Mouse (Mus musculus): ENCODE data around the gene Plch1. TPM values are rescaled to one million over a fixed set of nuclear protein-coding genes. Genes with fewer than 3 reads are reported as not detected.

The Plch1 gene
- polyA plus RNA-seq, 1 experiment from 2014 or later: 5.3 TPM

GRCm38 (mm10) chr3:63772617-63773305 is 126.5 kb downstream of the Plch1 start:
- DNase-seq (ENCODE audit: low spot score) (peak; percentile 74), ATAC-seq (replicated peaks; ENCODE audit: low FRiP score, low read depth) (no peak; the same call in 1 of the 2 replicates)
- Histone ChIP-seq H3K4me2 (ENCODE audit: low read length) (no peak overlapping the region), H3K9me3 (replicated peaks; ENCODE audit: low read length) (no peaks in the 10 kb centered on the region), H3K27me3 (ENCODE audit: insufficient read depth, low read length) (no peaks in the 10 kb centered on the region), H3K27ac (no peak overlapping the region), H3K4me1 (replicated peaks; ENCODE audit: insufficient read depth, low read length) (no peaks in the 10 kb centered on the region), H3K9ac (ENCODE audit: low read depth, low read length) (no peak overlapping the region), H3K4me3 (replicated peaks; ENCODE audit: low read depth, low read length) (no peak overlapping the region), H3K36me3 (ENCODE audit: insufficient read depth, low read length) (no peaks in the 10 kb centered on the region)
- peak; percentile 36; the same call in 1 of the 2 replicates for TF ChIP-seq CTCF (IDR thresholded peaks at IDR 0.05; ENCODE audit: low read depth)
- WGBS: 51% methylated on average over 7 of the region's 7 CpGs

GRCm38 (mm10) chr3:63760821-63761220 is 138.5 kb downstream of the Plch1 start:
- Histone ChIP-seq H3K36me3 (ENCODE audit: insufficient read depth, low read length) (no peaks in the 10 kb centered on the region), H3K9ac (ENCODE audit: low read depth, low read length) (no peak overlapping the region), H3K27me3 (ENCODE audit: insufficient read depth, low read length) (no peaks in the 10 kb centered on the region), H3K4me1 (replicated peaks; ENCODE audit: insufficient read depth, low read length) (no peaks in the 10 kb centered on the region), H3K27ac (no peak overlapping the region), H3K4me3 (replicated peaks; ENCODE audit: low read depth, low read length) (no peak overlapping the region), H3K4me2 (ENCODE audit: low read length) (no peak overlapping the region), H3K9me3 (replicated peaks; ENCODE audit: low read length) (no peaks in the 10 kb centered on the region)
- TF ChIP-seq CTCF (IDR thresholded peaks at IDR 0.05; ENCODE audit: low read depth): no peak
- 54% methylated on average over 1 of the region's 1 CpGs for WGBS
- DNase-seq (ENCODE audit: low spot score) (no peak), ATAC-seq (replicated peaks; ENCODE audit: low FRiP score, low read depth) (no peak)

- no peak for TF ChIP-seq CTCF (IDR thresholded peaks at IDR 0.05; ENCODE audit: low read depth)
- no peak overlapping the region for H3K4me2 ChIP-seq (ENCODE audit: low read length)
- ATAC-seq (replicated peaks; ENCODE audit: low FRiP score, low read depth) (no peak), DNase-seq (ENCODE audit: low spot score) (peak; percentile 30)
- 0 out of 2 replicates have a peak, but pooled peaks cover 6% of the 10 kb centered on the region for H3K4me1 ChIP-seq (replicated peaks; ENCODE audit: insufficient read depth, low read length)
- H3K9ac ChIP-seq (ENCODE audit: low read depth, low read length): no peak overlapping the region
- H3K36me3 ChIP-seq (ENCODE audit: insufficient read depth, low read length): 0 out of 2 replicates have a peak, but pooled peaks cover 3% of the 10 kb centered on the region
- H3K9me3 ChIP-seq (replicated peaks; ENCODE audit: low read length): no peaks in the 10 kb centered on the region
- H3K4me3 ChIP-seq (replicated peaks; ENCODE audit: low read depth, low read length): no peak overlapping the region
- H3K27me3 ChIP-seq (ENCODE audit: insufficient read depth, low read length): no peaks in the 10 kb centered on the region
- WGBS: 34% methylated on average over 2 of the region's 2 CpGs
- no peak overlapping the region for H3K27ac ChIP-seq
Measured at GRCm38 (mm10) chr3:63740073-63740472, 159.2 kb downstream of the Plch1 start.

GRCm38 (mm10) chr3:63728325-63728724 is 170.9 kb downstream of the Plch1 start:
- DNase-seq (ENCODE audit: low spot score): no peak
- H3K4me2 ChIP-seq (ENCODE audit: low read length): no peak overlapping the region
- H3K4me1 ChIP-seq (replicated peaks; ENCODE audit: insufficient read depth, low read length): no peaks in the 10 kb centered on the region
- WGBS: 67% methylated on average over 1 of the region's 1 CpGs
- no peaks in the 10 kb centered on the region for H3K9me3 ChIP-seq (replicated peaks; ENCODE audit: low read length)
- no peak overlapping the region for H3K9ac ChIP-seq (ENCODE audit: low read depth, low read length)
- no peaks in the 10 kb centered on the region for H3K27me3 ChIP-seq (ENCODE audit: insufficient read depth, low read length)
- H3K4me3 ChIP-seq (replicated peaks; ENCODE audit: low read depth, low read length): no peak overlapping the region
- H3K27ac ChIP-seq: no peak overlapping the region
- no peak for ATAC-seq (replicated peaks; ENCODE audit: low FRiP score, low read depth)
- no peaks in the 10 kb centered on the region for H3K36me3 ChIP-seq (ENCODE audit: insufficient read depth, low read length)
- no peak for TF ChIP-seq CTCF (IDR thresholded peaks at IDR 0.05; ENCODE audit: low read depth)

GRCm38 (mm10) chr3:63726667-63727342 is 172.5 kb downstream of the Plch1 start:
- H3K36me3 ChIP-seq (ENCODE audit: insufficient read depth, low read length): 0 out of 2 replicates have a peak, but pooled peaks cover 2% of the 10 kb centered on the region
- H3K27me3 ChIP-seq (ENCODE audit: insufficient read depth, low read length): no peaks in the 10 kb centered on the region
- H3K4me3 ChIP-seq (replicated peaks; ENCODE audit: low read depth, low read length): no peak overlapping the region
- no peak overlapping the region for H3K27ac ChIP-seq
- ATAC-seq (replicated peaks; ENCODE audit: low FRiP score, low read depth) (no peak), DNase-seq (ENCODE audit: low spot score) (no peak)
- H3K4me2 ChIP-seq (ENCODE audit: low read length): no peak overlapping the region
- WGBS: 62% methylated on average over 4 of the region's 4 CpGs
- H3K9me3 ChIP-seq (replicated peaks; ENCODE audit: low read length): no peaks in the 10 kb centered on the region
- TF ChIP-seq CTCF (IDR thresholded peaks at IDR 0.05; ENCODE audit: low read depth): no peak
- no peaks in the 10 kb centered on the region for H3K4me1 ChIP-seq (replicated peaks; ENCODE audit: insufficient read depth, low read length)
- no peak overlapping the region for H3K9ac ChIP-seq (ENCODE audit: low read depth, low read length)

GRCm38 (mm10) chr3:63693694-63694093 is 205.6 kb downstream of the Plch1 start:
- no peak overlapping the region for H3K27ac ChIP-seq
- DNase-seq (ENCODE audit: low spot score) (no peak), ATAC-seq (replicated peaks; ENCODE audit: low FRiP score, low read depth) (no peak)
- no peaks in the 10 kb centered on the region for H3K27me3 ChIP-seq (ENCODE audit: insufficient read depth, low read length)
- H3K4me3 ChIP-seq (replicated peaks; ENCODE audit: low read depth, low read length): no peak overlapping the region
- no peak overlapping the region for H3K9ac ChIP-seq (ENCODE audit: low read depth, low read length)
- no peak for TF ChIP-seq CTCF (IDR thresholded peaks at IDR 0.05; ENCODE audit: low read depth)
- no peak overlapping the region for H3K4me2 ChIP-seq (ENCODE audit: low read length)
- WGBS: 74% methylated on average over 2 of the region's 2 CpGs
- 0 out of 2 replicates have a peak, but pooled peaks cover 6% of the 10 kb centered on the region for H3K36me3 ChIP-seq (ENCODE audit: insufficient read depth, low read length)
- no peaks in the 10 kb centered on the region for H3K9me3 ChIP-seq (replicated peaks; ENCODE audit: low read length)
- H3K4me1 ChIP-seq (replicated peaks; ENCODE audit: insufficient read depth, low read length): no peaks in the 10 kb centered on the region
